Mouse (Mus musculus) liver, postnatal 0 days (tissue): ENCODE measurements around the gene Gm21976. TPM values are rescaled to one million over a fixed set of nuclear protein-coding genes. Genes with fewer than 3 reads are reported as not detected.

Experiments used
- ATAC-seq: fragments of 200-750 bp; cut with Nextera tagmentation; 2 replicates; pipeline ENCODE4 v1.8.0; 2017; ENCODE audit warnings: mild to moderate bottlenecking, moderate library complexity
- DNase-seq: peaks from one replicate; pipeline ENCODE4 v3.0.0-alpha.2; 2016
- H3K27ac ChIP-seq: fragments of 300-500 bp; sonication (generic); 2 replicates; pipeline ENCODE4 v1.5.1; 2014; ENCODE audit warnings: antibody characterized with exemption, moderate library complexity, mild to moderate bottlenecking, low read depth
- H3K27me3 ChIP-seq: fragments of 300-500 bp; sonication (generic); 2 replicates; pipeline ENCODE4 v1.6.1; 2014; ENCODE audit warnings: low read length, control low read depth, mixed read lengths; ENCODE audit not compliant: insufficient read depth
- H3K36me3 ChIP-seq: fragments of 300-500 bp; sonication (generic); replicated peaks from 2 replicates; pipeline ENCODE4 v1.6.1; 2014; ENCODE audit warnings: mild to moderate bottlenecking, control low read depth, low read length, moderate library complexity, mixed read lengths; ENCODE audit not compliant: insufficient read depth
- H3K4me1 ChIP-seq: fragments of 300-500 bp; sonication (generic); 2 replicates; pipeline ENCODE4 v1.6.1; 2014; ENCODE audit warnings: antibody characterized with exemption, mild to moderate bottlenecking, control low read depth; ENCODE audit not compliant: insufficient read depth
- H3K4me2 ChIP-seq: fragments of 300-500 bp; sonication (generic); 2 replicates; pipeline ENCODE4 v1.6.1; 2014; ENCODE audit warnings: low read depth, mild to moderate bottlenecking, low read length, moderate library complexity, mixed read lengths
- H3K4me3 ChIP-seq: fragments of 300-500 bp; sonication (generic); 2 replicates; pipeline ENCODE4 v1.5.1; 2014; ENCODE audit warnings: low read depth, low read length
- H3K9ac ChIP-seq: fragments of 300-500 bp; sonication (generic); replicated peaks from 2 replicates; pipeline ENCODE4 v1.6.1; 2014; ENCODE audit warnings: mild to moderate bottlenecking, moderate library complexity
- H3K9me3 ChIP-seq: fragments of 300-500 bp; sonication (generic); 2 replicates; pipeline ENCODE4 v1.6.1; 2016; ENCODE audit warnings: mild to moderate bottlenecking, control low read depth, low read length, mixed read lengths
- CTCF ChIP-seq: sonication (generic); IDR thresholded peaks from 2 replicates; pipeline ENCODE4 v1.5.1; 2016; ENCODE audit warnings: antibody characterized with exemption, low read depth
- EP300 ChIP-seq: IDR thresholded peaks from 2 replicates; pipeline ENCODE4 v1.6.1; 2016; ENCODE audit warnings: antibody characterized with exemption, low read depth, mild to moderate bottlenecking
- WGBS: fragments of 180-500 bp; shearing (Covaris S2); extraction: QIAGEN DNeasy Blood & Tissue Kit; methylation state at CpG from one replicate; pipeline ENCODE4 v1.1.7; 2014; ENCODE audit not compliant: insufficient replicate concordance; 5-methylcytosine and 5-hydroxymethylcytosine counted together
- polyA plus RNA-seq: library from polyadenylated mRNA; unstranded; fragments of >200 nt; fragmentation: Nextera tagmentation; extraction: Ambion mirVana; gene quantifications from 2 replicates; pipeline ENCODE4 v1.2.1, GENCODE M21; 2015

Gm21976 gene
- polyA plus RNA-seq, 1 experiment from 2014 or later = not detected

DNA sequence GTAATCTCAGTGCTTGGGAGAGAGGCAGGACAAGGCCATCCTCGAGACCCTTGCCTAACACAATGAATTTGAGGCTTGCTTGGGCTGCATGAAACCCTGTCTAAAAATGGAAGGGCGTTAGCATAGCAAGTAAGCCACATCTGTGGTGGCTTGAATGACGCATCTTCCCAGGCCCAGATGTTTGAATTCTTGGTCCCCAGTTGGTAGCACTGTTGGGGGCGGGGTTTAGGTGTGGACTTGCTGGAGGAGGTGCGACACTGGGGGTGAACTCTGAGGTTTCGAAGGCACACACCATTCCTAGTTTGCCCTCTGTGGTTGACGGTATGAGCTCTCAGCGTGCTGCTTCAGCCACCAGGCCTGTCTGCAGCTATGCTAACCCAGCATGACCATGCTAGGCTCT, 12.0 kb downstream of the Gm21976 start:
- Histone ChIP-seq H3K9me3 (no peaks in the 10 kb centered on the region), H3K27me3 (no peaks in the 10 kb centered on the region), H3K4me2 (no peak overlapping the region), H3K36me3 (no peaks in the 10 kb centered on the region), H3K4me1 (no peaks in the 10 kb centered on the region), H3K9ac (no peak overlapping the region), H3K4me3 (no peak overlapping the region), H3K27ac (no peak overlapping the region)
- DNase-seq (no peak), ATAC-seq (no peak)
- 74% methylated on average over 8 of the region's 8 CpGs for WGBS
- TF ChIP-seq EP300 (no peak), CTCF (no peak)

DNA sequence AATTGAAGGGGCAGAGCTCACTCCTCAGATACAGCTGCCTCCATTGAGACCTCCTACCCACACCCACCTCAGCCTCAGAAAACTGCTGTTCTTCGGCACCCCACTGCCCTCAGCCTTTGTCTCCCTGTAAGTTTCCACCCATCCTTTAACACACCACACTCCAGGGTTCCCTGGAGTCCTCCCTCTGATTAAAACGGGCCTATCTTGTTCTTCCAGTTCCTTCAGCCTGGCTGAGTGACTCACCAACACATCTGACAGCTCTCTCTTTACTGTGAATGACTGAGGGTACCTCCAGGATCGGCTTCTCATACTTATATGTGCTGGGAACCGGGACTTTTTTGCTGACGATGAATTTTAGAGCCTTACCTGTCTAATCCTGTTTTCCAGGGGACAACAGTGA, 16.4 kb downstream of the Gm21976 start:
- H3K9me3 ChIP-seq = no peaks in the 10 kb centered on the region
- DNase-seq = no peak
- H3K36me3 ChIP-seq = no peaks in the 10 kb centered on the region
- 57% methylated on average over 5 of the region's 5 CpGs for WGBS
- H3K27me3 ChIP-seq = no peaks in the 10 kb centered on the region
- H3K4me3 ChIP-seq = no peak overlapping the region
- H3K27ac ChIP-seq = no peak overlapping the region
- no peak overlapping the region for H3K4me2 ChIP-seq
- H3K9ac ChIP-seq = no peak overlapping the region
- no peak for ATAC-seq
- H3K4me1 ChIP-seq = no peaks in the 10 kb centered on the region
- TF ChIP-seq CTCF (no peak), EP300 (no peak)

DNA sequence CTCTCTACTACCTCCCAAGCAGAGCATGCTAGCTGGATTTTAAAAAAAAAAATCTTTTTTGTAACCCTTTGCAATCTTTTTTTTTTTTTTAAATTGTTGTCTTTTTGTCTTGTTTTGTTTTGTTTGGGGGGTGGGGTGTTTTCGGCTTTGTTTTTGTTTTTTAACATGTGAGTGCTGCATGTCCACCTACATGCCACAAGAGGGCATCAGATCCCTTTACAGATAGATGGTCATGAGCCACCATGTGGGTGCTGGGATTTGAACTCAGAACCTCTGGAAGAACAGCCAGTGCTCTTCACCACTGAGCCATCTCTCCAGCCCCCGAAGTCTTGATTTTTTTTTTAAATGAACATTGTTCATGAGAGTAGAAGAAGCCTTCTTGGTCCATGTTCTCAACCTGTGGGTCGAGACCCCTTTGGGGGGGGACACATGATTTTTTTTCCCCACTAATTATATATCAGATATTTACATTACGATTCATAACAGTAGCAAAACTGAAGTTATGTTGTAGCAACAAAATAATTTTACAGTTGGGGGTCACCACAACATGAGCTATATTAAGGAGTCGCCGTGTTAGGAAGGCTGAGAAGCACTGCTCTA, 18.3 kb downstream of the Gm21976 start:
- H3K4me1 ChIP-seq = no peaks in the 10 kb centered on the region
- WGBS = 84% methylated on average over 6 of the region's 6 CpGs
- ATAC-seq = no peak

DNA sequence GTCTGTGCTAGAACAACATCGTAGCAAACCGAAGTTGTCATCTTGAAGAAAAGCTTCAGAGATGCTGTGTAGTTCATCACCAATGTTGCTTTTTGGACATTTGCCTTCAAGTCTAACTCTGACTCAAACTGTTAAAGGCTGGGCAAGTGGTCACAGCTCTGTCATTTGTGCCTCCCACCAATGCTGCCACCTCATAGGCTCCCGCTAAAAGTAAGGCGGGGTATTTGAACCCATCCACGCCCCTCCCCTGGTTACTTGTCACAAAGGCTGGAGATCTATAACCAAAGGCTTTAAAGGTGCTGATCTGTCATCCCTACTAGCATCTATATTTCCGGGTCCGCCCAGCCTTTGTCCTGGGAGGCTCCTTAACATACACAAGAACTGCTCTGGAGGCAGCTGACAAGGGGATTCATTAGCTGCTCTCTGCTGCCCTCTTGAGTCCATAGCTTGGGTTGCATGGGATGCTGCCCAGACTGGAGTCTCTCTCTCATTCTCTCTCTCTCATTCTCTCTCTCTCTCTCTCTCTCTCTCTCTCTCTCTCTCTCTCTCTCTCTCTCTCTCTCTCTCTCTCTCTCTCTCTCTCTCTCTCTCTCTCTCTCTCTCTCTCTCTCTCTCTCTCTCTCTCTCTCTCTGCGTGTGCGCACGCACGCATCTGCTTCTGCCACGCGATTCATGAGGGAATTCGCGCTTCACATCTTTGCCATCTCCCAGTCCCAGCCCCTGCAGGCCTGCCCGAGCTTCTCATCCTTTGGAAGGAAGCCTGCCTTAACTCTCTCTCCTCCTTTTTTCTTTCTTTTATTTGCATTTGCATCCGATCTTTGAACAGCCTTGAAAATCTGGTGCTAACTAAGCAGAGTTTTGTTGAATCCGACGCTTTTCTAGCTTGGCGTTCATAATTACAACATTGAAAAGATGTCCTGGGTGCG, 19.4 kb downstream of the Gm21976 start:
- Histone ChIP-seq H3K9me3 (no peaks in the 10 kb centered on the region), H3K36me3 (no peaks in the 10 kb centered on the region), H3K27ac (no peak overlapping the region), H3K4me3 (no peak overlapping the region), H3K27me3 (no peaks in the 10 kb centered on the region), H3K4me1 (no peaks in the 10 kb centered on the region), H3K9ac (no peak overlapping the region), H3K4me2 (0 out of 2 replicates have a peak overlapping the region, but pooled peaks have one; percentile 18)
- TF ChIP-seq CTCF (peak; percentile 84), EP300 (no peak)
- peak; percentile 70 for ATAC-seq
- peak; percentile 80 for DNase-seq
- WGBS = 49% methylated on average over 21 of the region's 21 CpGs

More for the DNA sequence above, 18.3 kb downstream of the Gm21976 start:
- no peak for DNase-seq
- Histone ChIP-seq H3K27me3 (no peaks in the 10 kb centered on the region), H3K9me3 (no peaks in the 10 kb centered on the region), H3K9ac (no peak overlapping the region), H3K4me2 (no peak overlapping the region), H3K27ac (no peak overlapping the region), H3K4me3 (no peak overlapping the region), H3K36me3 (no peaks in the 10 kb centered on the region)
- TF ChIP-seq CTCF = peak; percentile 36
- no peak for TF ChIP-seq EP300

DNA sequence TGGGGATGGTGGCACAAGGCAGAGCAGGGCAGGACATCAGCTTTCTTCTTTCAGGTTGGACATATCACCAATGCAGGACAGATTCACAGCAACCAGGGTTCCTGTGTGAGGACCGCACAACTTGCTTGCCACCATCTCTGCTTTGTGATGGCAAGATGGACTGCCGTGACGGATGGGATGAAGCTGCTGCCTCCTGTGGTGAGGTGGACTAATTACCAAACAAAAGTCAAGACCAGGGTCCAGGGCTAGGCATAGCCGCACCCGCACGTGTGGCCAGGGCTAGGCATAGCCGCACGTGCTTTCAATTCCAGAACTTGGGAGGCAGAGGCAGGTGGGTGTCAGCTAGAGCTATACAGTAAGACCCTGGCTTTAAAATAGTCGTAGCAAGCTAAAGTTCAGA, 25.6 kb downstream of the Gm21976 start:
- peaks cover 7% of the 10 kb centered on the region for H3K4me1 ChIP-seq
- H3K27ac ChIP-seq = no peak overlapping the region
- TF ChIP-seq CTCF (no peak), EP300 (no peak)
- no peak overlapping the region for H3K4me3 ChIP-seq
- DNase-seq (no peak), ATAC-seq (no peak)
- H3K9ac ChIP-seq = no peak overlapping the region
- H3K36me3 ChIP-seq = peaks cover 9% of the 10 kb centered on the region
- H3K27me3 ChIP-seq = no peaks in the 10 kb centered on the region
- H3K9me3 ChIP-seq = no peaks in the 10 kb centered on the region
- WGBS = 84% methylated on average over 9 of the region's 9 CpGs
- no peak overlapping the region for H3K4me2 ChIP-seq

DNA sequence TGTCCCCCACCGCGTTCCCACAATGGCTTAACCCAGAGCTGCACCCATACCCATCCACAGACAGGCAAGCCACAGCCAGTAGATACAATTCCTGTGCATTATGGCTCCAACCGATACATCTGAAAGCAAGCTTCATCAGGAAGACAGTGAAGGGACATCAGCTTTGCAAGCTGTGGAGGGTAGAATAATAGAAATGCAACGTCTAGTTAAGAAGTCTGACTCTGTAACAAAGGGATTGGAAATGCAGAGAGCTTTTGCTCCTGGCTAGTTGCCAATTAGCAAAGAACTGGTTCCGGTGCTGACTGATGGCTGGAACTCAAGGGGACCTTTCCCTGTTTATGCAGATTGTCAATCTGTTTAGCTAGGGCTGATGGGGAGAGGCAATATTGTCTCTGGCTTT, 26.7 kb downstream of the Gm21976 start:
- 58% methylated on average over 5 of the region's 5 CpGs for WGBS
- no peaks in the 10 kb centered on the region for H3K27me3 ChIP-seq
- ATAC-seq (no peak), DNase-seq (no peak)
- peaks cover 21% of the 10 kb centered on the region for H3K36me3 ChIP-seq
- no peak overlapping the region for H3K27ac ChIP-seq
- TF ChIP-seq EP300 (no peak), CTCF (no peak)
- no peak overlapping the region for H3K4me3 ChIP-seq
- H3K4me1 ChIP-seq = peaks cover 7% of the 10 kb centered on the region
- H3K4me2 ChIP-seq = no peak overlapping the region
- H3K9me3 ChIP-seq = no peaks in the 10 kb centered on the region
- no peak overlapping the region for H3K9ac ChIP-seq
